Mouse (Mus musculus) myocyte (in vitro differentiated cells): ENCODE measurements at regions not wholly inside any gene's neighbourhood (a gene's known extent, or its start where the extent isn't known, plus 50 kb on each side); places are given as distances from the start of the nearest gene placed in this dataset.

ENCODE experiments used
- CEBPB ChIP-seq: IDR thresholded peaks from 2 replicates; pipeline ENCODE4 v1.6.1; 2011; ENCODE audit warnings: mild to moderate bottlenecking, moderate library complexity; ENCODE audit not compliant: poor library complexity, insufficient read depth, severe bottlenecking
- MYOD1 ChIP-seq, 3 experiments: IDR thresholded peaks; one replicate each; pipeline ENCODE4 v1.6.1; 2011; ENCODE audit warnings: control low read depth in 2 of 3, low read depth in 2 of 3, mild to moderate bottlenecking in 2 of 3, moderate library complexity in 1 of 3; ENCODE audit not compliant: insufficient read length in 2 of 3, control insufficient read depth in 1 of 3
- POLR2A ChIP-seq: IDR thresholded peaks from one replicate; pipeline ENCODE4 v1.6.1; 2011; ENCODE audit warnings: low read depth, mild to moderate bottlenecking, control low read depth, moderate library complexity; ENCODE audit not compliant: insufficient read length

DNA sequence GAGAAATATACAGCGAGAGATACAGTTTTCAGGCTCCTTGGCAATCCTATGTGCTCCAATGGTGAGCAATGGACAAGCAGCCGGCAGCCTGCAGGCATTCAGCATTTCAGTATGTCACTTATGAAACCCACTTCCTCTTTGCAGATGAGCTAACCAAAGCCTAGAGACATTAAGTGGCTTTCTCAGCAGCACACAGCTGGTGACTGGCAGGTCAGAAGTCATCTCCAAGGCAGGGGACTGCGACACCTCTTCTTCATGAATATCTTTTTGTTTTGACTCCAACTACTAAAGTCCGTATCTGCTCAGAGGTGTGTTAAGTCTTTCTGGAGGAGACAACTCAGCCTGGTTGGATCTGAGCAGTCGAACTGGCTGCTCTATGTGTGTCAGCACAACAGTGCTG is 528.8 kb upstream of the Kdm8 start:
- TF ChIP-seq MYOD1 (IDR thresholded peaks at IDR 0.05; ENCODE audit: control insufficient read depth in 1 of 3, insufficient read length in 2 of 3, low read depth in 2 of 3) = no peak
- no peak for TF ChIP-seq POLR2A
- no peak for TF ChIP-seq CEBPB
